Mouse (Mus musculus): ENCODE measurements around the gene Catsper1.
"Not testable (repeated sequence)": the region's sequence is repeated elsewhere in the genome, so short reads cannot be mapped to it uniquely, and the experiment has no call there.

The Catsper1 gene

DNA sequence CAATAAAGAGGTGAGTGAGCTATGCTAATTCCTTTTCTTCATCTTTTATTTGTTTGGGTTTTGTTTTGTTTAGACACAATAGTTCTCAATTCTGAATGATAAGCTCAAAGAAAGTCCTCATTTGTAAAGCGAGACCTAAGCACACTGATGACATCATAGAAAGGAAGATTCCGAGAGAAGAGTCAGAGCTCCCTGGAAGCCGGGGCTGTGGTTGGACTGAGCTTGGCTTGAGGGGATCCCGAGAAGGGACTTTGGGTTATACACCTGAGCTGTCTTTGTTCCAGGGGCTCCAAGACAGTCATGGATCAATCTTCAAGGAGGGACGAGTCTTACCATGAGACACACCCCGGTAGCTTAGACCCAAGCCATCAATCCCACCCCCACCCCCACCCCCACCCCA is at the start of gene Catsper1:
Catsper1 (plus strand) TSS at position 301 of the 400 bp plus-strand sequence.
- DNase-seq, result no peak

GRCm38 (mm10) chr19:5294972-5295735 is 40.4 kb upstream of the Catsper1 start, which contains the start of gene Sf3b2:
Gene Sf3b2 (minus strand): TSS chr19:5295455.
- DNase-seq, result peak; percentile 96

DNA sequence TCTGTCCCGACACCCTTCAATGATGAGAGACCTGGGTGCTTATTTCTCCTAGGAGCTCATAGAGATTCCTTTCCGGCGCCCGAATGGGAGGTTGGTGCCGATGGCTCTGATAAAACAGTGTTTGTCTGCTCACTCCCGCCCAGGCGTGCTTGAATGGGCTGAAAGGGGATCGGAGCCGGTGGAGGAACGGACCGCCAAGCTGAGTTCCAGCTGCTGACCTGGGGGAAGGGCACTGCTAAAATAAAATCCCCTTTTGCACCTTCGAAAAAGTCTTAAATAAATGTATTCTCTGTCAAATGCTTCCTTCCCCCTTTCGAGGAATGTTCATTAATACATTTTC is 39.8 kb upstream of the Catsper1 start:
- DNase-seq, result no peak

- DNase-seq, result no peak
These were observed 38.9 kb upstream of the Catsper1 start for GRCm38 (mm10) chr19:5296630-5297029.

DNA sequence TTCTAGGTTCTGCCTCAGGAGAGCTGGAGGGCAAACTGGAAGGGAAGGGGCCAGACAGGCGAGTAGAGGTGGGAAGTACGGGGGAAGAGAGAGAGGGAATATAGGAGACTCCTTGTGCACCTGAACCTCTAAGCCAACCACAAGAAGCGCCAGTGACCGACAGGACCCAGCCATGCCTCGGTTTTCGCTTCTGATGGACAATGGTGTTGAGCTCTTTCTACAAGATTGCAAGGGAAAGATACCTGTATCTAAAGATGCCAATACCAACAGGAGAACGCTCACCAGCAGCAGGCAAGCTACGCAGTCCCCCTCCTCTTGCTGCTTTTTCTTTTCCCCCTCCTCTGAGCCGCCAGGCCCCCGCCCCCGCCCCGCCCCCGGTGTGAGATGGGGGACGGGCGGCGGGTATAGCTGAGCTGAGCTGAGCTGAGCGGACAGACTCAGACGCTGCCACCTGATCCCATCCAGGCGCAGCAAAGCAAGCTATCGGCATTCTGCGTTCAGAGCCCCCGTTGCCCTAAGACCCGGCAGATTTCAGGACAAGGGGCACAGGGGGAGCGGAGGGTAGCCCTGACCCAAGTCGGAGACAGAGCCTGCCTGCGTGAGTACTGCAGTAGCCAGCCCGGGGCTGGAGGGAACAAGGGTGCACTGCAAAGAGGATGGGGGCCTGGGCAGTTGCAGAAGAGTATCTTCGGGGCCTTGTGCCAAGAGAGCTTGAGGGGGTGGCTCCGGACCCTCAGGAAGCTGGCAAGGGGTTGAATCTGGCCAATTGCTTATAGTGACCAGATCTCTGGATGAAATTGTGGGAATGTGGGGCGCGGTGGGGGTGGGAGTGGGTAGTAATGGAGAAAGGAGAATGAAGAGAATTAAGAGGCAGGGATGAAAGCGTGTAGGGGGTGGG is 37.4 kb upstream of the Catsper1 start, which contains the start of gene Gal3st3:
Gal3st3 (plus strand) TSS at position 429 of the 898 bp plus-strand sequence.
- DNase-seq, result no peak

- no peak for DNase-seq
These were observed 35.0 kb upstream of the Catsper1 start for GRCm38 (mm10) chr19:5300588-5300987.

- peak; percentile 87 for DNase-seq
These were observed 33.1 kb upstream of the Catsper1 start for GRCm38 (mm10) chr19:5302455-5302854.

DNA sequence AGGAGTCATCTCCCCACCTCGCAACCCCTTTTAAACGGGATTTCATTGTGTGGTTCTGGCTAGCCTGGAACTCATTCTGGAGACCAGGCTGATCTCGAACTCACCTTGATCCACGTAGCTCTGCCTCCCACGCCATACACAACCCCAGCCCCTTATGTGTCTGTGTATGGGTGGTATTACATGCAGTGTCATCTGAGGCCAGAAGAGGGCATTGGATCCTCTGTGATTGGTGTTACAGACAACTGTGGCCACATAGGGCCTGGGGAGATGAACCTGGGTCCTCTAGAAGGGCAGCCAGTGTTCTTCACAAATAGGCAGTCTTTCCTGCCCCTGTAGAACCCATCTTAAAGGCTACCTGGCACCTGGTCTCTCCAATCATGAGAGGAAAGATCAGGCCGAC is 29.3 kb upstream of the Catsper1 start:
- DNase-seq, result no peak

DNA sequence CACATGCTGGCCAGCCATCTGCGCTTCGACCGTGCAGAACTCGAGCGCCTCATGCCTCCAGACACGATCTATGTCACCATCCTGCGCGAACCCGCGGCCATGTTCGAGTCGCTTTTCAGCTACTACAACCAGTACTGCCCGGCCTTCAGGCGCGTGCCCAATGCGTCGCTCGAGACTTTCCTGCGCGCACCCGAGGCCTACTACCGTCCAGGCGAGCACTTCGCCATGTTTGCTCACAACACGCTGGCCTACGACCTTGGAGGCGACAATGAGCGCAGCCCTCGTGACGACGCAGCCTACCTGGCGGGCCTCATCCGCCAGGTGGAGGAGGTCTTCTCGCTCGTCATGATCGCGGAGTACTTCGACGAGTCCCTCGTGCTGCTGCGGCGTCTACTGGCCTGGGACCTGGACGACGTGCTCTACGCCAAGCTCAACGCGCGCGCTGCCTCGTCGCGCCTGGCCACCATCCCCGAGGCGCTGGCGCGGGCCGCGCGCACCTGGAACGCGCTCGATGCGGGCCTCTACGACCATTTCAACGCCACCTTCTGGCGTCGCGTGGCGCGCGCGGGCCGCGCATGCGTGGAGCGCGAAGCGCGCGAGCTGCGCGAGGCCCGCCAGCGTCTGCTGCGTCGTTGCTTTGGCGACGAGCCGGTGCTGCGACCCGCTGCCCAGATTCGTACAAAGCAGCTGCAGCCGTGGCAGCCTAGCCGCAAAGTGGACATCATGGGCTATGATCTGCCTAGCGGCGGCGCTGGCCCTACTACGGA is 28.4 kb upstream of the Catsper1 start:
- peak; percentile 35 for DNase-seq

GRCm38 (mm10) chr19:5309025-5309424 is 26.5 kb upstream of the Catsper1 start:
- no peak for DNase-seq

- no peak for DNase-seq
These were observed 22.4 kb upstream of the Catsper1 start for GRCm38 (mm10) chr19:5313189-5313588.

- peak; percentile 65 for DNase-seq
These were observed 11.7 kb upstream of the Catsper1 start for GRCm38 (mm10) chr19:5323801-5324200.

- DNase-seq, result no peak
These were observed 7.6 kb upstream of the Catsper1 start for GRCm38 (mm10) chr19:5327970-5328369.

GRCm38 (mm10) chr19:5334741-5335140 is 800 bp upstream of the Catsper1 start:
- DNase-seq, result no peak

GRCm38 (mm10) chr19:5337975-5338374 is 2.4 kb downstream of the Catsper1 start:
- DNase-seq, result peak; percentile 84

DNA sequence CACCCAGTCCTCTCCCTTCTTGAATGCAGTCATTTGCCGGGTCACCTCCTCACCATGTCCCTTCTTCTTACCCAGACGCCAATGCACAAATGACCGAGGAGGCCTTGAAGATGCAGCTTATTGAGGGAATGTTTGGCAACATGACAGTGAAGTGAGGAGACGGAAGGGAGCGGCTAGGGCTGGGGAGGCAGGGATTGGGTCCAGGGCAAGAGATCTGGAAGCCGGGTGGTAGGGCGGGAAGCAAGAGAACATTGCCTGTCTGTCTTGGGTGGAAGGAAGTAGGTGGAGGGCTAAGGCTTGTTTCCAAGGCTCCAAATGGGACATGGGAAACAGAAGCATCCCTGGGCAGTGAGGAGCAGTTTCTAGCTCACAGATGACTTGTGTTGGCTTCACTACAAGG is 5.8 kb downstream of the Catsper1 start:
- DNase-seq, result no peak

GRCm38 (mm10) chr19:5345297-5346131 is 10.0 kb downstream of the Catsper1 start:
- DNase-seq, result no peak

- DNase-seq, result no peak
These were observed 12.5 kb downstream of the Catsper1 start for GRCm38 (mm10) chr19:5348064-5348463.

- DNase-seq, result peak; percentile 22
These were observed 13.3 kb downstream of the Catsper1 start for GRCm38 (mm10) chr19:5348526-5349501.

GRCm38 (mm10) chr19:5349502-5349873 is 13.9 kb downstream of the Catsper1 start, which contains the start of gene Cst6:
Gene Cst6 (minus strand): TSS chr19:5349574.
- DNase-seq, result not testable (repeated sequence)

DNA sequence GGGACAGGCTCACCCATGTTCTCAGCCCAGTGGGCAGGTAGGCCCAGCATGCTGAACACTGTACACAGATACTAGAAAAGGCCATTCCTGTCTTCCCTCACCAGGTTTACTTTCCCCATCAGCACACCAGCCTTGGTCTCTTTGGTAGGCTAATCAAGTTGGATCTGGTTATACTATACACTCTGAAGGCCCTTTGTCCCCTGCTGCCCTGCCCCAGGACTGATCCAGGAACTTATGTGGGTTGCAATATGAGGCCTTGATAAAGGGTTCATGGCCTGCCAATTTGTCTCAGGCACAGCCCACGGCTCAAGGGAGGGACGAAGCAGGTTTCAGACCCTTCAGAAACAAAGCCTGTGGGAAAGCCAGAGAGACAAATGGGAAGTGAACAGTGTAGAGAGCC is 18.1 kb downstream of the Catsper1 start:
- DNase-seq, result no peak

Measured in thymus, postnatal 14 days (tissue).